Mouse (Mus musculus): ENCODE data around the gene Erp29. TPM values are rescaled to one million over a fixed set of nuclear protein-coding genes. Genes with fewer than 3 reads are reported as not detected.
"Not testable (repeated sequence)": the region's sequence is repeated elsewhere in the genome, so short reads cannot be mapped to it uniquely, and the experiment has no call there.

The Erp29 gene
- 171 and 174 TPM in 2 replicates for polyA plus RNA-seq (2015; fragmentation: Nextera tagmentation; extraction: Ambion mirVana)

GRCm38 (mm10) chr5:121452026-121452869 lies at the start of gene Erp29:
Gene Erp29 (minus strand): TSS chr5:121452506.
- H3K36me3 ChIP-seq: peaks cover 27% of the 10 kb centered on the region
- H3K4me1 ChIP-seq (replicated peaks): peaks cover 41% of the 10 kb centered on the region
- H3K4me2 ChIP-seq: peak within 1 kb of the TSS; percentile 81
- H3K27me3 ChIP-seq: no peaks in the 10 kb centered on the region
- ATAC-seq (ENCODE audit: low read depth): peak; percentile 95
- H3K4me3 ChIP-seq: peak within 1 kb of the TSS; percentile 79
- peak within 1 kb of the TSS; percentile 96 for H3K27ac ChIP-seq (replicated peaks)
- under 1% methylated on average over 79 of the region's 97 CpGs for WGBS
- peak within 1 kb of the TSS; percentile 98 for H3K9ac ChIP-seq
- H3K9me3 ChIP-seq: no peaks in the 10 kb centered on the region

- not testable (repeated sequence) for H3K9me3 ChIP-seq; H3K9ac ChIP-seq; H3K4me2 ChIP-seq; H3K36me3 ChIP-seq; H3K4me1 ChIP-seq (replicated peaks); H3K27ac ChIP-seq (replicated peaks); H3K4me3 ChIP-seq; H3K27me3 ChIP-seq; ATAC-seq (ENCODE audit: low read depth)
- 81% methylated on average over 11 of the region's 17 CpGs for WGBS
These were observed 49.2 kb upstream of the Erp29 start for GRCm38 (mm10) chr5:121501424-121501996.

- no peaks in the 10 kb centered on the region for H3K4me1 ChIP-seq (replicated peaks)
These were observed 48.4 kb upstream of the Erp29 start for GRCm38 (mm10) chr5:121500719-121501118.

GRCm38 (mm10) chr5:121493305-121493704 lies 41.0 kb upstream of the Erp29 start:
- Histone ChIP-seq H3K9ac (no peak overlapping the region), H3K4me1 (replicated peaks) (no peaks in the 10 kb centered on the region), H3K27ac (replicated peaks) (no peak overlapping the region), H3K36me3 (no peaks in the 10 kb centered on the region), H3K4me3 (no peak overlapping the region), H3K4me2 (no peak overlapping the region), H3K27me3 (no peaks in the 10 kb centered on the region), H3K9me3 (no peaks in the 10 kb centered on the region)
- WGBS: 79% methylated on average over 8 of the region's 8 CpGs
- no peak for ATAC-seq (ENCODE audit: low read depth)

More at GRCm38 (mm10) chr5:121500719-121501118, 48.4 kb upstream of the Erp29 start:
- no peaks in the 10 kb centered on the region for H3K9me3 ChIP-seq
- no peak overlapping the region for H3K27ac ChIP-seq (replicated peaks)
- H3K27me3 ChIP-seq: no peaks in the 10 kb centered on the region
- no peaks in the 10 kb centered on the region for H3K36me3 ChIP-seq
- no peak overlapping the region for H3K9ac ChIP-seq
- H3K4me2 ChIP-seq: no peak overlapping the region
- ATAC-seq (ENCODE audit: low read depth): no peak
- 75% methylated on average over 7 of the region's 7 CpGs for WGBS
- H3K4me3 ChIP-seq: no peak overlapping the region

GRCm38 (mm10) chr5:121484801-121485200 lies 32.5 kb upstream of the Erp29 start:
- no peak overlapping the region for H3K4me2 ChIP-seq
- H3K4me3 ChIP-seq: no peak overlapping the region
- H3K27ac ChIP-seq (replicated peaks): no peak overlapping the region
- no peak for ATAC-seq (ENCODE audit: low read depth)
- H3K9ac ChIP-seq: no peak overlapping the region
- no peaks in the 10 kb centered on the region for H3K36me3 ChIP-seq
- no peaks in the 10 kb centered on the region for H3K9me3 ChIP-seq
- H3K27me3 ChIP-seq: no peaks in the 10 kb centered on the region
- WGBS: 80% methylated on average over 5 of the region's 5 CpGs
- H3K4me1 ChIP-seq (replicated peaks): no peaks in the 10 kb centered on the region

GRCm38 (mm10) chr5:121477680-121478079 lies 25.4 kb upstream of the Erp29 start:
- H3K4me2 ChIP-seq: no peak overlapping the region
- H3K27ac ChIP-seq (replicated peaks): no peak overlapping the region
- H3K4me3 ChIP-seq: no peak overlapping the region
- no peaks in the 10 kb centered on the region for H3K36me3 ChIP-seq
- H3K4me1 ChIP-seq (replicated peaks): no peaks in the 10 kb centered on the region
- ATAC-seq (ENCODE audit: low read depth): no peak
- WGBS: 38% methylated on average over 3 of the region's 3 CpGs
- no peaks in the 10 kb centered on the region for H3K9me3 ChIP-seq
- H3K9ac ChIP-seq: no peak overlapping the region
- no peaks in the 10 kb centered on the region for H3K27me3 ChIP-seq

- WGBS: 78% methylated on average over 1 of the region's 1 CpGs
- no peaks in the 10 kb centered on the region for H3K36me3 ChIP-seq
- H3K27me3 ChIP-seq: no peaks in the 10 kb centered on the region
- no peaks in the 10 kb centered on the region for H3K9me3 ChIP-seq
- no peak overlapping the region for H3K9ac ChIP-seq
- H3K4me2 ChIP-seq: no peak overlapping the region
- H3K4me3 ChIP-seq: no peak overlapping the region
- ATAC-seq (ENCODE audit: low read depth): no peak
- H3K4me1 ChIP-seq (replicated peaks): no peaks in the 10 kb centered on the region
- no peak overlapping the region for H3K27ac ChIP-seq (replicated peaks)
These were observed 23.7 kb upstream of the Erp29 start for GRCm38 (mm10) chr5:121476040-121476439.

- H3K9ac ChIP-seq: no peak overlapping the region
- H3K36me3 ChIP-seq: no peaks in the 10 kb centered on the region
- no peak overlapping the region for H3K27ac ChIP-seq (replicated peaks)
- H3K4me1 ChIP-seq (replicated peaks): no peaks in the 10 kb centered on the region
- no peaks in the 10 kb centered on the region for H3K9me3 ChIP-seq
- no peaks in the 10 kb centered on the region for H3K27me3 ChIP-seq
- H3K4me3 ChIP-seq: no peak overlapping the region
- WGBS: 85% methylated on average over 7 of the region's 7 CpGs
- H3K4me2 ChIP-seq: no peak overlapping the region
- no peak for ATAC-seq (ENCODE audit: low read depth)
These were observed 22.3 kb upstream of the Erp29 start for GRCm38 (mm10) chr5:121474610-121475009.

- no peaks in the 10 kb centered on the region for H3K27me3 ChIP-seq
- 92% methylated on average over 2 of the region's 2 CpGs for WGBS
- H3K4me3 ChIP-seq: no peak overlapping the region
- H3K9ac ChIP-seq: no peak overlapping the region
- no peak overlapping the region for H3K4me2 ChIP-seq
- no peak overlapping the region for H3K27ac ChIP-seq (replicated peaks)
- H3K9me3 ChIP-seq: no peaks in the 10 kb centered on the region
- ATAC-seq (ENCODE audit: low read depth): no peak
- H3K4me1 ChIP-seq (replicated peaks): no peaks in the 10 kb centered on the region
- no peaks in the 10 kb centered on the region for H3K36me3 ChIP-seq
These were observed 20.1 kb upstream of the Erp29 start for GRCm38 (mm10) chr5:121472411-121472810.

- no peaks in the 10 kb centered on the region for H3K9me3 ChIP-seq
- WGBS: 52% methylated on average over 3 of the region's 3 CpGs
These were observed 17.3 kb upstream of the Erp29 start for GRCm38 (mm10) chr5:121469566-121469965.

GRCm38 (mm10) chr5:121463601-121464250 lies 11.4 kb upstream of the Erp29 start:
- no peaks in the 10 kb centered on the region for H3K36me3 ChIP-seq
- 80% methylated on average over 5 of the region's 5 CpGs for WGBS
- no peaks in the 10 kb centered on the region for H3K4me1 ChIP-seq (replicated peaks)
- H3K4me3 ChIP-seq: no peak overlapping the region
- no peak for ATAC-seq (ENCODE audit: low read depth)
- H3K27ac ChIP-seq (replicated peaks): no peak overlapping the region
- H3K9ac ChIP-seq: no peak overlapping the region
- no peak overlapping the region for H3K4me2 ChIP-seq
- no peaks in the 10 kb centered on the region for H3K9me3 ChIP-seq
- H3K27me3 ChIP-seq: no peaks in the 10 kb centered on the region

More at GRCm38 (mm10) chr5:121469566-121469965, 17.3 kb upstream of the Erp29 start:
- no peak for ATAC-seq (ENCODE audit: low read depth)
- H3K27ac ChIP-seq (replicated peaks): no peak overlapping the region
- no peak overlapping the region for H3K9ac ChIP-seq
- no peak overlapping the region for H3K4me3 ChIP-seq
- no peak overlapping the region for H3K4me2 ChIP-seq
- H3K27me3 ChIP-seq: no peaks in the 10 kb centered on the region
- H3K36me3 ChIP-seq: no peaks in the 10 kb centered on the region
- no peaks in the 10 kb centered on the region for H3K4me1 ChIP-seq (replicated peaks)

GRCm38 (mm10) chr5:121462967-121463366 lies 10.7 kb upstream of the Erp29 start:
- no peak for ATAC-seq (ENCODE audit: low read depth)
- no peaks in the 10 kb centered on the region for H3K9me3 ChIP-seq
- no peak overlapping the region for H3K27ac ChIP-seq (replicated peaks)
- no peak overlapping the region for H3K9ac ChIP-seq
- H3K4me3 ChIP-seq: no peak overlapping the region
- WGBS: 58% methylated on average over 5 of the region's 5 CpGs
- H3K4me1 ChIP-seq (replicated peaks): no peaks in the 10 kb centered on the region
- H3K27me3 ChIP-seq: no peaks in the 10 kb centered on the region
- H3K36me3 ChIP-seq: no peaks in the 10 kb centered on the region
- no peak overlapping the region for H3K4me2 ChIP-seq

Measured in neural tube, embryonic 13.5 days (tissue).